Mouse (Mus musculus): ENCODE measurements around the gene Dpp7. TPM values are rescaled to one million over a fixed set of nuclear protein-coding genes. Genes with fewer than 3 reads are reported as not detected.

Gene Dpp7
- 34.5 TPM for polyA plus RNA-seq (2014; fragmentation: Illumina TruSeq; extraction: RNeasy Lipid Tissue Mini Kit (QIAGEN cat#74804); ENCODE audit: low read depth, low replicate concordance)

GRCm38 (mm10) chr2:25356208-25357079 lies at the start of gene Dpp7:
Gene Dpp7, minus strand, starts transcription at chr2:25356359.

GRCm38 (mm10) chr2:25399051-25399450 lies 42.9 kb upstream of the Dpp7 start, which contains the start of gene Npdc1:
Gene Npdc1, plus strand, starts transcription at chr2:25399351.

GRCm38 (mm10) chr2:25395721-25396596 lies 39.8 kb upstream of the Dpp7 start, which contains the start of gene Entpd2:
Gene Entpd2, plus strand, starts transcription at chr2:25395874.

GRCm38 (mm10) chr2:25371764-25372643 lies 15.8 kb upstream of the Dpp7 start, which contains the start of gene Sapcd2:
Gene Sapcd2, plus strand, starts transcription at chr2:25372321.

GRCm38 (mm10) chr2:25365091-25365761 lies 9.1 kb upstream of the Dpp7 start, which contains the start of gene Uap1l1:
Gene Uap1l1, minus strand, starts transcription at chr2:25365682.

GRCm38 (mm10) chr2:25332286-25333160 lies 23.6 kb downstream of the Dpp7 start, which contains the start of gene Man1b1:
Gene Man1b1, plus strand, starts transcription at chr2:25332338.

GRCm38 (mm10) chr2:25318971-25319773 lies 37.0 kb downstream of the Dpp7 start, which contains the start of gene Grin1:
Gene Grin1, minus strand, starts transcription at chr2:25319187.

Other genes with a start within 250 kb of the Dpp7 start
- 3.8 TPM for gene Nrarp, start 175.6 kb downstream of the Dpp7 start, polyA plus RNA-seq (2014; fragmentation: Illumina TruSeq; extraction: RNeasy Lipid Tissue Mini Kit (QIAGEN cat#74804); ENCODE audit: low read depth, low replicate concordance)
- 1.4 TPM for gene Tor4a, start 159.5 kb downstream of the Dpp7 start, polyA plus RNA-seq (2014; fragmentation: Illumina TruSeq; extraction: RNeasy Lipid Tissue Mini Kit (QIAGEN cat#74804); ENCODE audit: low read depth, low replicate concordance)
- gene Nelfb, start 144.9 kb downstream of the Dpp7 start, polyA plus RNA-seq (2014; fragmentation: Illumina TruSeq; extraction: RNeasy Lipid Tissue Mini Kit (QIAGEN cat#74804); ENCODE audit: low read depth, low replicate concordance), result 5.2 TPM
- gene Stpg3, start 141.7 kb downstream of the Dpp7 start, polyA plus RNA-seq (2014; fragmentation: Illumina TruSeq; extraction: RNeasy Lipid Tissue Mini Kit (QIAGEN cat#74804); ENCODE audit: low read depth, low replicate concordance), result not detected
- not detected for gene Fam166a, start 137.6 kb downstream of the Dpp7 start, polyA plus RNA-seq (2014; fragmentation: Illumina TruSeq; extraction: RNeasy Lipid Tissue Mini Kit (QIAGEN cat#74804); ENCODE audit: low read depth, low replicate concordance)
- gene Tubb4b, start 131.7 kb downstream of the Dpp7 start, polyA plus RNA-seq (2014; fragmentation: Illumina TruSeq; extraction: RNeasy Lipid Tissue Mini Kit (QIAGEN cat#74804); ENCODE audit: low read depth, low replicate concordance), result 24.5 TPM
- 5.6 TPM for gene Slc34a3, start 122.0 kb downstream of the Dpp7 start, polyA plus RNA-seq (2014; fragmentation: Illumina TruSeq; extraction: RNeasy Lipid Tissue Mini Kit (QIAGEN cat#74804); ENCODE audit: low read depth, low replicate concordance)
- gene Rnf224, start 119.6 kb downstream of the Dpp7 start, polyA plus RNA-seq (2014; fragmentation: Illumina TruSeq; extraction: RNeasy Lipid Tissue Mini Kit (QIAGEN cat#74804); ENCODE audit: low read depth, low replicate concordance), result not detected
- gene Rnf208, start 114.1 kb downstream of the Dpp7 start, polyA plus RNA-seq (2014; fragmentation: Illumina TruSeq; extraction: RNeasy Lipid Tissue Mini Kit (QIAGEN cat#74804); ENCODE audit: low read depth, low replicate concordance), result not detected
- gene Cysrt1, start 113.9 kb downstream of the Dpp7 start, polyA plus RNA-seq (2014; fragmentation: Illumina TruSeq; extraction: RNeasy Lipid Tissue Mini Kit (QIAGEN cat#74804); ENCODE audit: low read depth, low replicate concordance), result not detected
- 1.5 TPM for gene AL732309.1, start 109.5 kb downstream of the Dpp7 start, polyA plus RNA-seq (2014; fragmentation: Illumina TruSeq; extraction: RNeasy Lipid Tissue Mini Kit (QIAGEN cat#74804); ENCODE audit: low read depth, low replicate concordance)
- gene Tmem203, start 100.9 kb downstream of the Dpp7 start, polyA plus RNA-seq (2014; fragmentation: Illumina TruSeq; extraction: RNeasy Lipid Tissue Mini Kit (QIAGEN cat#74804); ENCODE audit: low read depth, low replicate concordance), result 0.61 TPM
- 3.2 TPM for gene Tprn, start 93.7 kb downstream of the Dpp7 start, polyA plus RNA-seq (2014; fragmentation: Illumina TruSeq; extraction: RNeasy Lipid Tissue Mini Kit (QIAGEN cat#74804); ENCODE audit: low read depth, low replicate concordance)
- 1.2 TPM for gene Ssna1, start 83.9 kb downstream of the Dpp7 start, polyA plus RNA-seq (2014; fragmentation: Illumina TruSeq; extraction: RNeasy Lipid Tissue Mini Kit (QIAGEN cat#74804); ENCODE audit: low read depth, low replicate concordance)
- 4.5 TPM for gene Anapc2, start 83.9 kb downstream of the Dpp7 start, polyA plus RNA-seq (2014; fragmentation: Illumina TruSeq; extraction: RNeasy Lipid Tissue Mini Kit (QIAGEN cat#74804); ENCODE audit: low read depth, low replicate concordance)
- not detected for gene Tmem210, start 68.2 kb downstream of the Dpp7 start, polyA plus RNA-seq (2014; fragmentation: Illumina TruSeq; extraction: RNeasy Lipid Tissue Mini Kit (QIAGEN cat#74804); ENCODE audit: low read depth, low replicate concordance)
- not detected for gene Lrrc26, start 66.4 kb downstream of the Dpp7 start, polyA plus RNA-seq (2014; fragmentation: Illumina TruSeq; extraction: RNeasy Lipid Tissue Mini Kit (QIAGEN cat#74804); ENCODE audit: low read depth, low replicate concordance)
- gene Grin1, start 37.2 kb downstream of the Dpp7 start, polyA plus RNA-seq (2014; fragmentation: Illumina TruSeq; extraction: RNeasy Lipid Tissue Mini Kit (QIAGEN cat#74804); ENCODE audit: low read depth, low replicate concordance), result not detected
- gene Man1b1, start 24.0 kb downstream of the Dpp7 start, polyA plus RNA-seq (2014; fragmentation: Illumina TruSeq; extraction: RNeasy Lipid Tissue Mini Kit (QIAGEN cat#74804); ENCODE audit: low read depth, low replicate concordance), result 15.0 TPM
- 3.9 TPM for gene Uap1l1, start 9.3 kb upstream of the Dpp7 start, polyA plus RNA-seq (2014; fragmentation: Illumina TruSeq; extraction: RNeasy Lipid Tissue Mini Kit (QIAGEN cat#74804); ENCODE audit: low read depth, low replicate concordance)
- gene Sapcd2, start 16.0 kb upstream of the Dpp7 start, polyA plus RNA-seq (2014; fragmentation: Illumina TruSeq; extraction: RNeasy Lipid Tissue Mini Kit (QIAGEN cat#74804); ENCODE audit: low read depth, low replicate concordance), result not detected
- gene Entpd2, start 39.5 kb upstream of the Dpp7 start, polyA plus RNA-seq (2014; fragmentation: Illumina TruSeq; extraction: RNeasy Lipid Tissue Mini Kit (QIAGEN cat#74804); ENCODE audit: low read depth, low replicate concordance), result 0.36 TPM
- 4.3 TPM for gene Npdc1, start 43.0 kb upstream of the Dpp7 start, polyA plus RNA-seq (2014; fragmentation: Illumina TruSeq; extraction: RNeasy Lipid Tissue Mini Kit (QIAGEN cat#74804); ENCODE audit: low read depth, low replicate concordance)
- not detected for gene Fut7, start 66.9 kb upstream of the Dpp7 start, polyA plus RNA-seq (2014; fragmentation: Illumina TruSeq; extraction: RNeasy Lipid Tissue Mini Kit (QIAGEN cat#74804); ENCODE audit: low read depth, low replicate concordance)
- gene Abca2, start 72.3 kb upstream of the Dpp7 start, polyA plus RNA-seq (2014; fragmentation: Illumina TruSeq; extraction: RNeasy Lipid Tissue Mini Kit (QIAGEN cat#74804); ENCODE audit: low read depth, low replicate concordance), result 0.77 TPM
- gene Clic3, start 100.5 kb upstream of the Dpp7 start, polyA plus RNA-seq (2014; fragmentation: Illumina TruSeq; extraction: RNeasy Lipid Tissue Mini Kit (QIAGEN cat#74804); ENCODE audit: low read depth, low replicate concordance), result not detected
- gene Paxx, start 104.7 kb upstream of the Dpp7 start, polyA plus RNA-seq (2014; fragmentation: Illumina TruSeq; extraction: RNeasy Lipid Tissue Mini Kit (QIAGEN cat#74804); ENCODE audit: low read depth, low replicate concordance), result 2.2 TPM
- gene Ptgds, start 113.7 kb upstream of the Dpp7 start, polyA plus RNA-seq (2014; fragmentation: Illumina TruSeq; extraction: RNeasy Lipid Tissue Mini Kit (QIAGEN cat#74804); ENCODE audit: low read depth, low replicate concordance), result not detected
- not detected for gene Lcn12, start 137.6 kb upstream of the Dpp7 start, polyA plus RNA-seq (2014; fragmentation: Illumina TruSeq; extraction: RNeasy Lipid Tissue Mini Kit (QIAGEN cat#74804); ENCODE audit: low read depth, low replicate concordance)
- 0.40 TPM for gene Fbxw5, start 144.4 kb upstream of the Dpp7 start, polyA plus RNA-seq (2014; fragmentation: Illumina TruSeq; extraction: RNeasy Lipid Tissue Mini Kit (QIAGEN cat#74804); ENCODE audit: low read depth, low replicate concordance)
- gene C8g, start 145.4 kb upstream of the Dpp7 start, polyA plus RNA-seq (2014; fragmentation: Illumina TruSeq; extraction: RNeasy Lipid Tissue Mini Kit (QIAGEN cat#74804); ENCODE audit: low read depth, low replicate concordance), result 1.7 TPM
- gene Traf2, start 190.6 kb upstream of the Dpp7 start, polyA plus RNA-seq (2014; fragmentation: Illumina TruSeq; extraction: RNeasy Lipid Tissue Mini Kit (QIAGEN cat#74804); ENCODE audit: low read depth, low replicate concordance), result 0.65 TPM
- 0.89 TPM for gene Edf1, start 201.5 kb upstream of the Dpp7 start, polyA plus RNA-seq (2014; fragmentation: Illumina TruSeq; extraction: RNeasy Lipid Tissue Mini Kit (QIAGEN cat#74804); ENCODE audit: low read depth, low replicate concordance)
- not detected for gene Mamdc4, start 218.5 kb upstream of the Dpp7 start, polyA plus RNA-seq (2014; fragmentation: Illumina TruSeq; extraction: RNeasy Lipid Tissue Mini Kit (QIAGEN cat#74804); ENCODE audit: low read depth, low replicate concordance)
- gene Phpt1, start 218.9 kb upstream of the Dpp7 start, polyA plus RNA-seq (2014; fragmentation: Illumina TruSeq; extraction: RNeasy Lipid Tissue Mini Kit (QIAGEN cat#74804); ENCODE audit: low read depth, low replicate concordance), result 1.1 TPM
- gene Ajm1, start 225.4 kb upstream of the Dpp7 start, polyA plus RNA-seq (2014; fragmentation: Illumina TruSeq; extraction: RNeasy Lipid Tissue Mini Kit (QIAGEN cat#74804); ENCODE audit: low read depth, low replicate concordance), result not detected